Mouse (Mus musculus) urinary bladder, postnatal 10 days (tissue): Measurements from ENCODE around the gene Marf1.
"Not testable (repeated sequence)": the region's sequence is repeated elsewhere in the genome, so short reads cannot be mapped to it uniquely, and the experiment has no call there.

Experiments
- DNase-seq: peaks from one replicate; pipeline ENCODE4 v3.0.0; 2022; ENCODE audit warnings: low spot score

Marf1 gene

DNA sequence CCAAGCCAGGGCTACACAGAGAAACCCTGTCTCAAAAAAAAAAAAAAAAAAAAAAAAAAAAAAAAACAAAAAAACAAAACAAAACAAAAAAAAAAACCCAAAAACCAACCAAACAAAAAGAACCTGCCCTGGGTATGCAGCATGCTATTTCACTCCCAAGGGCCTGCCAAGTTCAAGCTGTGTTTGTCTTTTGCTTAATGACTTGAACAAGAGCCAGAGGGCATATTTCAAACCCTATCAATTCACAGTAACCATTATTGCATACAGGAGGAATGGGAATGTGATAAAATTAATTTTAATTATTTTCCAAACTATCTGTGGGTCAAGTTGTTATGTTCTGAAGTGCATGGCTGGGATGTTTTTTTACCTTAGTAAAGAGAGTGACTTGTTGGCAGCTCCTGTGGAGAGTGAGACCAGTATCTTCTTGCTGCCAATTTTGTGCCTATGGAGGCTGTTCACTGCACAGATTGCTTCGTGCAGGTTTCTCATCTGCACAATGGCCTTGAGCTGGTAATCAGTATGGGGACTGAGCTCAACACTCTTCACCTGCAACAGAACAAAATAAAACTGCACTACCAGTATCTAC lies 25.1 kb downstream of the Marf1 start:
- no peak for DNase-seq

- no peak for DNase-seq
Measured at GRCm38 (mm10) chr16:14135014-14135413, 28.1 kb downstream of the Marf1 start.

DNA sequence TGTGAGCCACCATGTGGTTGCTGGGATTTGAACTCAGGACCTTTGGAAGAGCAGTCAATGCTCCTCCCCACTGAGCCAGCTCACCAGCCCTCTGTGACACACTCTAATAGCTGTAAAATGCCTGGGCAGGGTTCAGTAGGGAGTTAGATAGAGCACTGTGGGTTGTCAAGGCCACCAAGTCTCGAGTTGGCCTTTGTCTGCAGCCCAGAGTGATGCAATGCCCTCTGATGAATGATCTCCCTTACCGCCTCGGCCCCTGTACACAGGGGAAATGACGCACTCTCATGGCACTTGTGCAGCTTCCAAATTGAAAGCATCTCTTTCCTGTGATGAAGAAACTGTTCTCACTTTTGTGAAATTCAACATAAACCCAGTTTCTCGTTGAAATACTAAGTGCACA lies 31.3 kb downstream of the Marf1 start:
- DNase-seq, result no peak

- no peak for DNase-seq
Measured at GRCm38 (mm10) chr16:14131376-14131775, 31.8 kb downstream of the Marf1 start.

GRCm38 (mm10) chr16:14130796-14131195 lies 32.4 kb downstream of the Marf1 start:
- DNase-seq, result no peak

DNA sequence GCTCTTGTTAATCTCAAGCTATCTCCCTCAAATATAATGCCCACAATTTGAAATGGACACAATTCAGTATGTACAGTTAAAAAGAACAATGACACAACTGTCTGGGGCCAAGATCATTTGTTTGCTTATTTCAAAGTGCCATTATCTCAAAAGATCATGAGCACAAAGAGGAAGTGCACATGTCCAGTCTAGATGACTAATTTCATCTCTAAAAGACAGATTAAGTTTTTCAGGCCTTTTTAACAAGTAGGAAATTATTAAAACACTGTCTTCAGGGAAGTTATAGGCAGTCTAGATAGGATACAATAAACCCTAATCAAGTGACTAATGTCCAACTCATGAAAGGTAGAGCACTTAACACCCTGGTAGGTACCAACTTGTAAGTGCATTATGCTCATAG lies 34.2 kb downstream of the Marf1 start:
- DNase-seq, result no peak

DNA sequence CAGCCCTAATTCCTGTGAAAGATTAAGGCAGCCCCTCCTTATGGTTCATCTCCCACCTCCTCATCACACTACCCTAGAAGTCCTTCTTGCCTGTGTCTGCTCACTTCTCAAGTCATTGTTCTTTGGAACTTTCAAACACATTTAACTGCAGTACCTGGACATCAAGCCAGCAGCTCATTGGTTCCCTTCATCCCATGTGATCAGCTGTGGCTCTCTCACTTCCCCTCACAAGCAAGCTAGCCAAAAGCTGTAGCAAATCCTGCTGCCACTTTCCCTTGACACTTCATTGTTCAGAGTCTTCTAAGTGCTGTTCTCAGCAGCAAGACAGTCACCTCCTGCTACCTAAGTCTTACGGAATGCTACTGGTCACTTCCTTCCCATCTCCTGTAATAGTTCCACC lies 37.9 kb downstream of the Marf1 start:
- no peak for DNase-seq

DNA sequence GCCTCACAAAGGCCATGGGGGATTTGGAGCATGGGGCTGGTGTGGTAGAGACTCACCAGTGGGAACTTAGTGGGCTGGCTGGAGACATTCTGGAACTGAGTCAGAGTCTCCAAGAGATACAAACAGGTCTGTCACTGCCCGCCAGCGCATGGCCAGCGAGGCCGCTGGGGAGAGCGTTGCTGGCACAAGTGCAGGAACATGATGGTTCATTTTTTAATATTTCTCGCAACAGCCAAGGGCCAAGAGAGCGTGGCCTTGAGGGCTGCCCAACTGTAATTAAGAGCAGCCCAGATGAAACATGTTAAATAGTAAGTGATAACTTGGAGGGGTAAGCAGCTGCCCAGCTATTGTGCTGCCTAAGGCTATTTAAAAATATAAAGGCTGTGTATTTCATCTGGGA lies 38.4 kb downstream of the Marf1 start:
- no peak for DNase-seq

DNA sequence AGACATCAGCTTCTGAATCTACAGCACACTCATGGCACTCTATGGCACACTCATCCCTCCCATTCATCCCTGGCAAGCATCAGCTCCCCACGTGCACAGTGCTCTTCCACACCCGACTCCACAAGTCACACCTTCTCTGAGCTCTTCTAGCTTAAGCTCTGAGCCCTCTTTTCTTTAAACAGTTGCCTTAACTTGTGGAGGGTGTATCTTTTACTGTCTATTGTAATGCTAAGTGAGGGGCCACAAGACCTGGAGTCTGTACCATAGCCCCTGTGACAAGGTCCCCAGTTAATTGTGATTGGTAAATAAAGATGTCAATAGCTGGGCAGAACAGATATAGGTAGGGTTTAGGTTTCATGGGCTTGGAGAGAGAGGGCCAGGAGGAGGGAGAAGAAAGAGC lies 39.2 kb downstream of the Marf1 start:
- no peak for DNase-seq

GRCm38 (mm10) chr16:14122586-14122985 lies 40.6 kb downstream of the Marf1 start:
- no peak for DNase-seq

GRCm38 (mm10) chr16:14121563-14121962 lies 41.6 kb downstream of the Marf1 start:
- no peak for DNase-seq

DNA sequence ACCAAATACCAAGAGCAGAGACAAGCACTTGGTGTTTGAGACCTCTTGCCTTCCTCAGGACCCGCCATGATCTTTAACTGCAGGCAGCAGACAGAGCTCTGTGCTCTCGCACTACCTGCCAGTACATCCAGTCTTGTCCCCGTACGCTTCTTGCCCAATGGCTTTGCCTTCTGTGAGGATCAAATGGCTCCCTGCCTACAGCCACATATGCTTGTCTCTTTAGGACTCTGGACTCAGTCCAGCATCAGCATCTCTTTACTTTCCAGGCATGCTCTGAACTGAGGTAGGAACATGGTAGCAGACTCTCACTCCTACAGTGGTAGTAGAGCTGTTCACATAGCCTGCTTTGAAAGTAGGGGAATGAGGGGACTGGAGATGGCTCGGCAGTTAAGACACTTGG lies 42.2 kb downstream of the Marf1 start:
- DNase-seq, result no peak

GRCm38 (mm10) chr16:14117299-14117698 lies 45.9 kb downstream of the Marf1 start:
- DNase-seq, result no peak

GRCm38 (mm10) chr16:14112742-14113141 lies 50.4 kb downstream of the Marf1 start:
- no peak for DNase-seq

GRCm38 (mm10) chr16:14112133-14112532 lies 51.0 kb downstream of the Marf1 start:
- no peak for DNase-seq

DNA sequence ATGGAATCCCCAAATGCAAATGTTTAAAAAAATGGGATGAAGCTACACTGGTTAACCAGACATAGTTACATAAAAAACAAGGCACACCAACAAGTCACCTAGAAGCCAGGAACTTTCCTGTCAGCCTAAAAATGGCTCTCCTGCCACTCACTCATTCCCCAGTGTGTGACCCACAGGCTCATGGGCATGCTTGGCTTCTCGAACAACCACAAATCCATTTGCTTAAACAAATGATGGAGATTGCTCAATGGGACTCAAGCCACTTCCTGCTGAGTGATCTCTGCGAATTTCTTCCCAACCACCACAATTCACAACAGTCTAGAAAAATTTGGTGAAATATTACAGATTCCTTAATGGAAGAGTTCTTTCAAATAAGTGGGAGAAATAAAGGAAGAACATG lies 52.2 kb downstream of the Marf1 start:
- no peak for DNase-seq

DNA sequence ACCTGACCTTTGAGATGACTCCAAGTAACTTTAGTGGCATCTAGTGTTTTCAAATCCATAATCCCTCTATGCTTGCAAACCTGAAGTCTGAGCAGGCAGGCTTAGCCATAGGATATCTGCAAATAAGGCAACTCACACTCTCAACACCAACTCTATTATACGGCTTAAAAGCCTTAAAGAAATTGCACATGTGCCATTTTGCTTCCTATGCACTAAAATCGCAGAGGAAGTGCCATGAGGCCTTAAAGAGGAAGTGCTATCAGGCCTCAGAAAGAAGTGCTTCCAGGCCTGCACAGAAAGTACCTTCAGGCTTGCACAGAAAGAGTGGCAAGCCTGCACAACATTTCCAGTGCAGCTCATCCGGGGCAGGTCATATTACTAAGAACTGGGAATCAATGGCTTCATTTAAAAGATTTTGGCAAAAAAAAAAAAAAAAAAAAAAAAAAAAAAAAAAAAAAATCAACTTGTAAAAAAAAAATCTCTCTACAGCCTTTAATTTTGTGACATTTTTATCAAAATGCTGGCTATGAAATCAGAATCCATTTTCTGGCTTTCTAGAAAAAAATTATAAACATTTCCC lies 53.4 kb downstream of the Marf1 start:
- no peak for DNase-seq

GRCm38 (mm10) chr16:14105891-14106290 lies 57.3 kb downstream of the Marf1 start:
- DNase-seq, result no peak

DNA sequence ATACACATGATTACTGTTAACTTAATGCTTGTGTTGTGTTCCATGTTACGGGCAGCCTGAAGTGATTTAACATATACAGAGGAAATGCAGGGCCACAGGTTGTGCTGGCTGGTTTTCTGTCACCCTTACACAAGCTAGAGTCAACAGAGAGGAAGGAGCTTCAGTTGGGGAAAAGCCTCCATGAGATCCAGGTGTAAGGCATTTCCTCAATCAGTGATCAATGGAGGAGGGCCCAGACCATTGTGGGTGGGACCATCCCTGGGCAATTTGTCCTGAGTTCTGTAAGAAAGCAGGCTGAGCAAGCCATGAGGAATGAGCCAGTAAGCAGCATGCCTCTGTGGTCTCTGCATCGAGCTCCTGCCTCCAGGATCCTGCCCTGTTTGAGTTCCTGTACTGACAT lies 71.4 kb downstream of the Marf1 start:
- no peak for DNase-seq

- DNase-seq, result no peak
Measured at GRCm38 (mm10) chr16:14089296-14089695, 73.9 kb downstream of the Marf1 start.

- DNase-seq, result no peak
Measured at GRCm38 (mm10) chr16:14088249-14088648, 74.9 kb downstream of the Marf1 start.

DNA sequence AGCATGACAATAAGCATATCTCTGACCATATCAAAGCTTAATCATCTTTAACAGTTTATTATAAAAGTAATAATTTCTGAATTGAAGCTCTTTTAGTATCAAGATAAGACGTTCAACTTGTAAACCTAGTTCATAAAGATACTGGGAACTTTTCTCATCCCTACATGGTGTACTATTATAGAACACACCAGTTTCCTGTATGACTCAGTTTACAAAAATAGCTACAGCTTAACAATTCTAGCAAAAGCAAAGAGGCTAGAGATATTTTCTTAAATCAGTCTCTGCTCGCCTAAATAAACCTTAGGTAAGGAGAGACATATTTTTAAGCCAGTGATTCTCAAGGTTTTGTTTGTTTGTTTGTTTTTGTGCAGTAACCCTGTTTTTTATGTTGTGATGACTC lies 80.2 kb downstream of the Marf1 start:
- no peak for DNase-seq

GRCm38 (mm10) chr16:14070471-14071169 lies 92.5 kb downstream of the Marf1 start:
- DNase-seq, result no peak

- not testable (repeated sequence) for DNase-seq
Measured at GRCm38 (mm10) chr16:14068701-14069100, 94.5 kb downstream of the Marf1 start.
